Mouse (Mus musculus): ENCODE data around the gene Atp5l. TPM values are rescaled to one million over a fixed set of nuclear protein-coding genes. Genes with fewer than 3 reads are reported as not detected.

Atp5l gene
- polyA plus RNA-seq, 1 experiment from 2014 or later, result 775 TPM

DNA sequence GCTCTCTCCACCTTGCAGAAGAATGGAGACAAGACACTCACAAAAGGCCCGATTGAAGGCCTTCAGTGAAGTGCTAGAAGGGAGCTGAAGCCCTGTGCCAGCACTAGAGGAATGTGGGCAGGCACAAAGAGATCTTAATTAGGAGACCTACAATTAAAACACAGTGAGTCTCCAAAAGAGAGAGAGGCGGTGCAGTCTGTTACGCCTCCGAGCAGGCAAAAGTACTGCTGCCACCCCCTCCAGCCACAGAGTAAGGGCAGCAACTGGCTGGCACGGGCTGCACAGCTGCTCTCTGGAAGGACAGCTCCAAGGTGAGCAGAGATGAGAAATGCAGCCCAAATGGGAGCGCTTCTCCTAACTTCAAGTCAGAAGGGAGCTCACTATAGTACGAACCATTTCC lies 45.1 kb downstream of the Atp5l start:
- 49% methylated on average over 7 of the region's 7 CpGs for WGBS
- Histone ChIP-seq H3K4me3 (replicated peaks) (peak overlapping the region; percentile 14; the same call in 1 of the 2 replicates), H3K9ac (replicated peaks) (0 out of 2 replicates have a peak overlapping the region, but pooled peaks have one; percentile 28), H3K4me2 (replicated peaks) (peak overlapping the region; percentile 22), H3K36me3 (peaks cover 9% of the 10 kb centered on the region; the same call in 1 of the 2 replicates), H3K4me1 (replicated peaks) (peaks cover 85% of the 10 kb centered on the region), H3K9me3 (no peaks in the 10 kb centered on the region), H3K27ac (no peak overlapping the region), H3K27me3 (no peaks in the 10 kb centered on the region)
- no peak for ATAC-seq

DNA sequence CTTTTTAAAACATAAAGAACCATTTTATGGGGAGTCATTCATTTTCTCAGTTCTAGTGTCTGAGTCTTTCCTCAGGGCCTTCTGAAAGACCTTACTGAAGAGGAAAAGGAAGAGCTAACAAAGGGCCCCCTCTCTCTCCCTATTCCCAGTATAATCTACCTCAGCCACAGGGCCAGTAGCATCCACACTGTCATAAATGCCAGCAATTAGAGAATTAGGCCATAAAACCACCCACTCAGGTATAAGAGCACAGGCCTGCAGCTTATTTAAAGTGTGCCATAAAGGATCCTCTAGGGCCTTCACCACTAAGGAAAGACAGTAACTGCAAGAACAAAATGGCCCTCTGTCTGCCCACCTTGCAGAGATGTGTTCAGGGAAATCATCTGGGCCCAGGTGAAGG lies 46.3 kb downstream of the Atp5l start:
- ATAC-seq, result no peak
- no peak overlapping the region; the same call in 1 of the 2 replicates for H3K9ac ChIP-seq (replicated peaks)
- H3K9me3 ChIP-seq, result no peaks in the 10 kb centered on the region
- no peak overlapping the region for H3K4me3 ChIP-seq (replicated peaks)
- H3K36me3 ChIP-seq, result peaks cover 11% of the 10 kb centered on the region
- H3K4me1 ChIP-seq (replicated peaks), result peaks cover 87% of the 10 kb centered on the region
- H3K27ac ChIP-seq, result no peak overlapping the region
- no peak overlapping the region for H3K4me2 ChIP-seq (replicated peaks)
- H3K27me3 ChIP-seq, result no peaks in the 10 kb centered on the region

DNA sequence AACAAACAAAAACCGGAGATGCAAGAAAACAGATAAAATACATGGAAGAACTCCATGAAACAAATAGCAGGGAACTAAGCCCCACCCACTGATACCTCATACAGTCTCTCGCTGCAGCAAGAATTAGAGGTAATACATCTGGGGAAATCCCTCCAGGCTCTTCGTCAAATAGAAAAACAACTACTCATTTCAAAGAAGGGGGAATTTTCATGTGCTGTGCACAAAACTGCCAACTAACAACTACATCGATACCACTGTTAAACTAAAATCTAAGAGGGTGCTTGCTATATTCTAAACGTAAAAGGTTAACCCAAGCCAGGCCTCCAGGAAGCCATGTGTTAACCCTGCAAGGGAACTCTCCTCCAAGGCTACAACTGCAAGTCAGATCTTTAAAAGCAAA lies 46.9 kb downstream of the Atp5l start:
- H3K9me3 ChIP-seq, result no peaks in the 10 kb centered on the region
- H3K4me3 ChIP-seq (replicated peaks), result no peak overlapping the region
- 84% methylated on average over 5 of the region's 5 CpGs for WGBS
- H3K4me2 ChIP-seq (replicated peaks), result no peak overlapping the region
- H3K27ac ChIP-seq, result no peak overlapping the region
- H3K4me1 ChIP-seq (replicated peaks), result peaks cover 85% of the 10 kb centered on the region
- no peak for ATAC-seq
- no peaks in the 10 kb centered on the region for H3K27me3 ChIP-seq
- peaks cover 11% of the 10 kb centered on the region for H3K36me3 ChIP-seq
- no peak overlapping the region; the same call in 1 of the 2 replicates for H3K9ac ChIP-seq (replicated peaks)

DNA sequence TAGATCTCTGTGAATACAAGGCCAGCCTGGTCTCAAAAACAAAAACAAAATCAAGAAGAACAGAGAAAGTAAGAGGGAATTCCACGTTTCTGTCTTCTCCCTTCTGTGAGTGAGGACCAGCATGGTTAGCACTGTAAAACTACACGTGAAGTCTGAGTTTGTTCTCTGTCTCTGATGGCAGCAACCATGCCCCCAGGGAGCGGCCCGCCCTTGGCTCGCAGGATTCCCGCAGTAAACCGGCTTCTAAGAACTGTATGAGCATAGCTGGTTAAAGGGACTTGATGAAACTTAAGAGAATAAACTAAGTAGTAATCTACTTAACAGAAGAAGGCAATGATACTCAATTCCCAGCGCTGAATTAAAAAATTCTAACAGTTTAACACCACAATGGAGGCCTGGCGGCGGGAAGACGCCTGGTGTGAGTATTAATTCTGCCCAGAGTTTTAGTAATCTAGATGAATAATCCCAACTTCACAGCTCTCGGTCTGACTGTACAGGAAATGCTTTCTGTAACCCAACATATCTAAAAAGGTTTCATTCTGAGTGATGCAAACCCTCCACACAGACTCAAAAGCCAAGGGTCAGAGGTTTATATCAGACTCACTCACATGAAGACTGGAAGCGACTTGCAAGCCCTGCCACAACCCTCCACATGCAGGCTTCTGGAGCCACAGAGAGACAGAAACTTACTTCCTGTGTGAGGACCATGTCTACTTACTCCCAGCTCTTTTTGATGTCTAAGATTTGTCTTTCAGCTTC lies 52.0 kb downstream of the Atp5l start:
- H3K9ac ChIP-seq (replicated peaks), result no peak overlapping the region
- 86% methylated on average over 13 of the region's 13 CpGs for WGBS
- ATAC-seq, result no peak
- no peak overlapping the region for H3K4me2 ChIP-seq (replicated peaks)
- no peak overlapping the region for H3K4me3 ChIP-seq (replicated peaks)
- peaks cover 64% of the 10 kb centered on the region for H3K4me1 ChIP-seq (replicated peaks)
- H3K27me3 ChIP-seq, result no peaks in the 10 kb centered on the region
- H3K9me3 ChIP-seq, result no peaks in the 10 kb centered on the region
- H3K27ac ChIP-seq, result no peak overlapping the region
- H3K36me3 ChIP-seq, result peaks cover 29% of the 10 kb centered on the region

DNA sequence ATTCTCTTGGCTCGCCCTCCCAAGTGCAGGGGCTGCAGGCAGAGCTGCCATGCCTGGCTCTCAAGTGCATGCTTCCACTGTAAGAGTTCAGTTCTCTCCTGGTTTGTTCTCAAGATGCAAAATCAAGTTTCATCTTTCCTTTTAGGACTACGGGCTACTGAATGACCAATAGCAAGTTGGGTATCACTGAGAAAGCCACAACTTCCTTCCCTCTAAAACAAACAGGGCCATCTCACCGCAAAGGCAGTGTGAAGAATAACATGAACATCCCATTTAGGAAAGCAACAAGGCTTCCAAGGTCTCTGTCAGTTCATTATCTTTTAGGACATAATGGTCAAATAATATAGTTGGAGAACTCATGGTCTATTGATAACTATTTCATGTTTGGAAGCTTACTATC lies 52.9 kb downstream of the Atp5l start:
- H3K9me3 ChIP-seq, result no peaks in the 10 kb centered on the region
- H3K4me1 ChIP-seq (replicated peaks), result peaks cover 55% of the 10 kb centered on the region
- no peak overlapping the region for H3K4me2 ChIP-seq (replicated peaks)
- peaks cover 30% of the 10 kb centered on the region for H3K36me3 ChIP-seq
- 97% methylated on average over 3 of the region's 3 CpGs for WGBS
- no peak overlapping the region for H3K4me3 ChIP-seq (replicated peaks)
- H3K9ac ChIP-seq (replicated peaks), result no peak overlapping the region
- no peak for ATAC-seq
- no peaks in the 10 kb centered on the region for H3K27me3 ChIP-seq
- no peak overlapping the region for H3K27ac ChIP-seq

DNA sequence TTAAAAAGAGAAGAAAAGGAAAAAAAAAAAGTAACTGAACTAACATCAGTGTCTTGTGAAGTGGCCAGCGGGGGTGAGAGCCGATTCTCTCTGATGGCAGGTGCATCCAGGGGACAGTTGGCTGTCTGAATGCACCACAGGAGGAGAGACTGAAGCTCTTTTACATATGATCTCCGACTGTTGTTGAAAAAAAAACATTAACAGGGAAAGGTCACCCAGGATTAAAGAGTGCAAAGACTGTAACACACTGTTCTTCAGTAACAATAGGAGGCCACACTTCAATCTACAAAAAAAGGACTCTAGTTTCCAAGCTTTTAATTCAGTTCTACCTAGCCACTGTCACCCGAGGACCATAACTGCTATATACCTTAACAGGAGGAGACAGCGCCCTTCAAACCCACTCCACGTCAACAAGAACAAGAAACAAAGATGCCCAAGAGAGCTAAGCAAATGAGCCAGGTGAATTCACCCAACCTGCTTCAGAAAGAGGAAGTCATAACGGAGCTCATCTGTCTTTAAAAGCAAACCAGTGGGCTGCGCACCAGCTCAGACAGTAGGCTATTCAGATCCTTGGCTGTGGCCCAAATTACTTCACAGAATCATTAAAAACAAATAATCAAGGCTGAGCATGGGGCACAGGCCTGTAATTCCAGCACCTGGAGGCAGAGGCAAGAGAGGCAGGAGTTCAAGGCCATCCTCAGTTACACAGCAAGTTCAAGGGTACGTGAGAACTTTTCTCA lies 53.9 kb downstream of the Atp5l start:
- H3K4me3 ChIP-seq (replicated peaks), result no peak overlapping the region
- H3K9ac ChIP-seq (replicated peaks), result no peak overlapping the region
- ATAC-seq, result no peak
- 0 out of 2 replicates have a peak overlapping the region, but pooled peaks have one; percentile 30 for H3K27ac ChIP-seq
- H3K4me1 ChIP-seq (replicated peaks), result peaks cover 50% of the 10 kb centered on the region
- peaks cover 39% of the 10 kb centered on the region for H3K36me3 ChIP-seq
- H3K27me3 ChIP-seq, result no peaks in the 10 kb centered on the region
- H3K9me3 ChIP-seq, result no peaks in the 10 kb centered on the region
- H3K4me2 ChIP-seq (replicated peaks), result no peak overlapping the region
- 56% methylated on average over 9 of the region's 9 CpGs for WGBS

Other genes starting within 250 kb of the Atp5l start
- not detected in 2 replicates for gene Treh, start 247.5 kb downstream of the Atp5l start, polyA plus RNA-seq (2015; fragmentation: Nextera tagmentation; extraction: Ambion mirVana)
- gene Phldb1, start 185.5 kb downstream of the Atp5l start, polyA plus RNA-seq (2015; fragmentation: Nextera tagmentation; extraction: Ambion mirVana), result 47.9 and 55.5 TPM in 2 replicates
- gene Arcn1, start 152.9 kb downstream of the Atp5l start, polyA plus RNA-seq (2015; fragmentation: Nextera tagmentation; extraction: Ambion mirVana), result 142 and 145 TPM in 2 replicates
- 171 and 183 TPM in 2 replicates for gene Ift46, start 152.8 kb downstream of the Atp5l start, polyA plus RNA-seq (2015; fragmentation: Nextera tagmentation; extraction: Ambion mirVana)
- gene Tmem25, start 121.4 kb downstream of the Atp5l start, polyA plus RNA-seq (2015; fragmentation: Nextera tagmentation; extraction: Ambion mirVana), result 8.7 and 9.2 TPM in 2 replicates
- not detected in 2 replicates for gene Ttc36, start 117.7 kb downstream of the Atp5l start, polyA plus RNA-seq (2015; fragmentation: Nextera tagmentation; extraction: Ambion mirVana)
- gene Kmt2a, start 39.4 kb downstream of the Atp5l start, polyA plus RNA-seq (2015; fragmentation: Nextera tagmentation; extraction: Ambion mirVana), result 21.4 and 24.7 TPM in 2 replicates
- gene Ube4a, start 44.9 kb upstream of the Atp5l start, polyA plus RNA-seq (2015; fragmentation: Nextera tagmentation; extraction: Ambion mirVana), result 36.9 and 39.5 TPM in 2 replicates
- gene Cd3g, start 59.7 kb upstream of the Atp5l start, polyA plus RNA-seq (2015; fragmentation: Nextera tagmentation; extraction: Ambion mirVana), result not detected in 2 replicates
- gene Cd3d, start 61.0 kb upstream of the Atp5l start, polyA plus RNA-seq (2015; fragmentation: Nextera tagmentation; extraction: Ambion mirVana), result not detected in 2 replicates
- gene Cd3e, start 88.9 kb upstream of the Atp5l start, polyA plus RNA-seq (2015; fragmentation: Nextera tagmentation; extraction: Ambion mirVana), result not detected in 2 replicates
- gene Mpzl2, start 119.1 kb upstream of the Atp5l start, polyA plus RNA-seq (2015; fragmentation: Nextera tagmentation; extraction: Ambion mirVana), result 0.30 and 0.36 TPM in 2 replicates
- 1.6 TPM in 2 replicates for gene Mpzl3, start 134.4 kb upstream of the Atp5l start, polyA plus RNA-seq (2015; fragmentation: Nextera tagmentation; extraction: Ambion mirVana)
- gene Jaml, start 158.4 kb upstream of the Atp5l start, polyA plus RNA-seq (2015; fragmentation: Nextera tagmentation; extraction: Ambion mirVana), result 0.27 and 0.51 TPM in 2 replicates
- gene Scn2b, start 197.0 kb upstream of the Atp5l start, polyA plus RNA-seq (2015; fragmentation: Nextera tagmentation; extraction: Ambion mirVana), result 6.6 and 7.2 TPM in 2 replicates
- 0.13 and 0.17 TPM in 2 replicates for gene Scn4b, start 217.7 kb upstream of the Atp5l start, polyA plus RNA-seq (2015; fragmentation: Nextera tagmentation; extraction: Ambion mirVana)

Measured in midbrain, embryonic 13.5 days (tissue).